Mouse (Mus musculus): ENCODE results near the gene Tomm40l.

The Tomm40l gene

DNA sequence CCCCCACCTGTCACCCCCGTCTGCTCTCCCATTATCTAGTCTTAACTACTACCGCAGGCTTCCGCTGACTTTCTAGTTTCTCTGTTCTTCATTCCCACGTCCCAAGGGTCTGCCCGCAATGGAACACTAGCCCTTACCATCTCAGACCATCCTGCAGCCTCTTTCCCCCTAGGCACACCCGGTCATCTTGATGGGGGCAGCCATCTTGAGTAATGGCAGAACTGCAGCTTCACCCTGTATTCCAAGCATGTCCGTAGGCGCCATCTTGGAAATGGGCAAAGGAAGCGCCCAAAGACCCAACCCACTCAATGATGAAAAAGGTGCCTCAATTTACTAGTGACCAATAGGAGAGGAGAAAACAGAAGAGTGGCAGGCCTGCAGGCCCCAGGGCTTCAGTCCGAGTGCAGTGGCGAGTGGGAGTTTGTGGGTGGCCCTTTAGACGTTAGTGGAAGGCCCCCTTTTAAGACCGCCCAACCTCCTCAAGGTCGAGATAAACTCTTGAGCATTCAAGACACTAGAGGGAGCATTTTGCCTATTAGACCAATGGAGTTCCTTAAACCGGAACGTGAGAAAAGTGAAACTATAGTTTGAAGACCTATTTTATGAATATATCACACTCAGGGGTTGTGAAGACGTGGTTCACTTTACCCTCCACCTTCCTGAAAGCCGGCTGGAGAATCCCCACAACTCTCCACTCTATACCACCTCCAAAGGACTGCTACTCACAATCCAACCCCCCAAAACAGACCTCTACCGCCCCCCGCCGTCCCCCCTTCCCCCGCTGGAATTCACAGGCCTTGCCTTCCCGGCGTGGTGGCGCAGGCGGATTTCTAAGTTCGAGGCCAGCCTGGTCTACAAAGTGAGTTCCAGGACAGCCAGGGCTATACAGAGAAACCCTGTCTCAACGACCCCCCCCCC is at the start of gene Tomm40l:
TSS of gene Tomm40l (minus strand) at position 277 of the 918 bp plus-strand sequence.
- DNase-seq (ENCODE audit: low spot score in 2 of 2) = peak; percentile 69 to 78

DNA sequence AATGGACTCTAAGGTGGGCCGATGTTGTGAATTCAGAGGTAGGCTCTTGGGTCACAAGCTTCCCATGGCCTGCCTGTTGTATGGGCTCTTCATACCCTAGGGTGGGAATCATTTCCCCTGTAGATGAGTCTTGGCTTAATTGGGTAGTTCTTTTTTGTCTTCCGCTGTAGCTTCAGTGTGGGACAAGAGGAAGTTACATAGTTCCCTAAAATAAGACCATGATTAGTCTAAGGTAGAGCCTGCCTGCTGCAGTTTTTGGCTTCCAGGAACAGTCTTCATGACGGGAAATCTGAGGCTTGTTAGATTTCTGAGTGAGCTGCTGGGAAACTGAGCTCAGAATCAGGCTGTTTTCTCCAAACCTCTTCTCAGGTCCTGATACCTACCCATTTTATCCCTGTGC is 49.8 kb upstream of the Tomm40l start:
- DNase-seq (ENCODE audit: low spot score in 2 of 2) = no peak

DNA sequence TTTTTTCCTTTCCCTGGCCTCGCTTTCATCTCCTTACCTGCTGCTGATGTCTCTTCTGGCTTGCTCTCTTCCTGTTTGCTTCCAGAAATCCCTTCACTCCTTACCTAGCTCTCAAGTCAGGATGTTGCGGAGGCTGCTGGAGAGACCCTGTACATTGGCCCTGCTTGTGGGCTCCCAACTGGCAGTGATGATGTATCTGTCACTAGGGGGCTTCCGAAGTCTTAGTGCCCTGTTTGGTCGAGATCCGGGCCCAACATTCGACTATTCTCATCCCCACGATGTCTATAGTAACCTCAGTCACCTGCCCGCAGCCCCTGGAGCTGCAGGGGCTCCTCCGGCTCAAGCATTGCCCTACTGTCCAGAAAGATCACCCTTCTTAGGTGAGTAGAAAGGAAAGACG is 49.3 kb upstream of the Tomm40l start:
- DNase-seq (ENCODE audit: low spot score in 2 of 2) = no peak

DNA sequence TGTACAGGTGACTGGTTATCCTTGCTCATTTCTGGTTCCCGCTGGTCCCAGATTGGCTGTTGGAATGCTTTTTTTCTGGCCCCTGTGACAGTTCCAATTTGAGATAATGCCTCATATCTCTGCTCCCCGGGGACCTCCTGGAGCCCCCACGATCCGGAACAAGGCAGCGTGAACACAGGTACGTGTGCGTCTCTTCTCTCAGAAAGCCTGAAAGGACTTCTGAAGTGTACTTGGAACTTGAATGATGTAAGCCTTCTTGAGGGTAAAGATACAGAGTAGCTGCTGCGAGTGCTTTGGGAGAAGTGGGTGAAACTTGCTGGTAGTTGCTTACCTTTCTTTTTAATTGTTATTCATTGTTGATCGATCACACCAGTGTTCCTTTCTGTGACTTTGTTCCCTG is 48.9 kb upstream of the Tomm40l start:
- no peak for DNase-seq (ENCODE audit: low spot score in 2 of 2)

DNA sequence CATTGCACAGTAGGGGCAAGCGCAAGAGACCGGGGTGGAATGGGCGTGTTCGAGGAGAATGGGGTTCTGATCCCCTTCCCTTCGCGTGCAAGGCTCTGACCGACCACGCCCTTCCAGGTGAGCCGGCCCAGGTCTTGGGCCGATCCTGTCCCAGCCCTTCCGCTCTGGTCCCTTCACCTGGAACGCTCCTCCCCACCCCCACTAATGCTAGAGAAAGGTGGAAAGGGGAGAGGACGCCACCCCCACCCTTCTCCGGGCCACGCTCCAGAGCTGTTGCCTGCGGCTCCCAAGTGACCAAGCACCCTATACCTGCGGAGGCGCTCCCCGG is 48.2 kb upstream of the Tomm40l start:
- no peak for DNase-seq (ENCODE audit: low spot score in 2 of 2)

DNA sequence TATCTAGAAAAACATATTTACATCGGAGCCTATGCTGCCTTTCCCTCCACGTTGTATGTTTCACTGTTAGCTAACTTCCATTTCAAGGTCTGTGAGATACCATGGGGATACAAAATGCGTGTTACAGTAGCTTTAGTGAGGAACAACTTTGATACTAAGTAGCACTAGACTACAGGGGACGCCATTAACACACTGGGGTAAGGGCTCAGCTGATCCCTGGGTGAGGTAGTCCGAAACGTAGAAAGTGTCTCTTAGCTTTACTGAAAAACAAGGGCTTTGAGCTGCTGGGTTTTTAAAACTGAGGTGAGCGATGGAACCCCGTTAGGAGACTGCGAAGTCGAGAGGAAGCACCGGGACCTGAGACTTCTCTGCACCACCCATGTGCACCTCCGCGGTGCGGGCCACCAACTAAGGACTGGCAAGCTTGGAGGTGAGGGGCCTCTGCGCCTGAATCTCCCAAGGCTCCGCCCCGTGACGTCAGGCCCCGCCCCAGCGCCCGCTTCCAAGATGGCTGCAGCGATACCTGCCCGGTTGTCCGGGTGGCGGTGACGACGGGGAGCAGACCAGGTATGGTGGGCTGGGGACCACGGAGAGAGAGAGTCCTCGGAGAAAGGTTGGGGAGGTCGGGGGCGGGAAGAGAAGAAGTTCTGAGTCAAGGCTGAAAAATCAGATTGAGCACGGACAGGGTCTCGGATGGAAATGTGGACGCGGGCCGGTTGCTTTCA is 47.7 kb upstream of the Tomm40l start, which contains the start of gene B4galt3:
TSS of gene B4galt3 (plus strand) at position 481 of the 725 bp plus-strand sequence.
- DNase-seq (ENCODE audit: low spot score in 2 of 2) = peak; percentile 98 to 99

DNA sequence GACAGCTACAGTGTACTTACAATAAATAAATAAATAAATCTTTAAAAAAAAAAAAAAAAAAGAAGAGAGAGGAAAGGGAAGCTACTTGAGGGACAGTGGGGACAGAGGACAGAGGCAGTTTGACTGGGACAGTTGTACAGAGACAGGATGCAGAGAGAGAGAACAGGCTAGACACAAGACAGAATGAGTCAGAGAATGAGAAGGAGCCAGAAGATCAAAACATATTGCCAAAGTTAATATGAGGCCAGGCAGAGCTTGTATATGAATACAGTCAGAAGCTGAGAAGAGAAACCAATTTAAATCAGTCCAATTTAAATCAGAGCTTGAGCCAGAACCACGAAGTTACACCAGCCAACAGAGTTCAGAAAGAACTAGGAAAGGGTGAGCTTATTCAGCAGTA is 46.0 kb upstream of the Tomm40l start:
- no peak for DNase-seq (ENCODE audit: low spot score in 2 of 2)

DNA sequence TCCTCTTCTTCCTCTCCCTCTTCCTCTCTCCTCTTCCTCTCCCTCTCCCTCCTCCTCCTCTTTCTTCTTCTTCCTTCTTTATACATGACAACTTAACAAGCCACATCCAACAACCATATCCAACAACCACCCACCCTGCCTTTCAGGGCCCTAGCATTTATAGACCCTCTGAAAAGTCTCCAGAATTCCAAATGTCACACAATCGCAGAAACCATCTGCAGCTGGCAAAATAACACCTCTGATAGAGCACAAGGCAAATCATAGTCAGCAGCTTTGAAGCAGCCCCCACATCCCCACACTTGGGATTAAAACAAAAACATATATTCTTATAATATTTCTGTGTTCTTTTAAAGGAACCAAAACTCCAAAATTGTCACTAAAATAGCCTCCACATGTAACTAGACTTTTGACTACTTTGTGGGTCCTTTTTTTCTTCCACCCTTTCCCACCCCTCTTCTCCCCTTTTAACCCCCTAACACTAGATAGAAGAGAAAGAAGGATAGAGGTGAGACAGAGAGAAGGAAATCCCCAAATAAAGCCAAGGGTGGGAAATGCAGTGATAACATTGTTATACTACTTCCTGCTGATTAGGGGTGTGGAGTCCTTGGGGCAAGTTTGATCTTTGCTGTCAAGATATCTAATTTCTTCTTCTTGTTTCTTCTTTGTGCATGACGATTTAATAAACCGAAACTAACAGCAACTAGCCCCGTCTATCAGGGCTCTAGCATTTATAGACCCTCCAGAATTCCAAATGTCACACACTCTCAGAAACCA is 43.8 kb upstream of the Tomm40l start:
- DNase-seq (ENCODE audit: low spot score in 2 of 2) = no peak

DNA sequence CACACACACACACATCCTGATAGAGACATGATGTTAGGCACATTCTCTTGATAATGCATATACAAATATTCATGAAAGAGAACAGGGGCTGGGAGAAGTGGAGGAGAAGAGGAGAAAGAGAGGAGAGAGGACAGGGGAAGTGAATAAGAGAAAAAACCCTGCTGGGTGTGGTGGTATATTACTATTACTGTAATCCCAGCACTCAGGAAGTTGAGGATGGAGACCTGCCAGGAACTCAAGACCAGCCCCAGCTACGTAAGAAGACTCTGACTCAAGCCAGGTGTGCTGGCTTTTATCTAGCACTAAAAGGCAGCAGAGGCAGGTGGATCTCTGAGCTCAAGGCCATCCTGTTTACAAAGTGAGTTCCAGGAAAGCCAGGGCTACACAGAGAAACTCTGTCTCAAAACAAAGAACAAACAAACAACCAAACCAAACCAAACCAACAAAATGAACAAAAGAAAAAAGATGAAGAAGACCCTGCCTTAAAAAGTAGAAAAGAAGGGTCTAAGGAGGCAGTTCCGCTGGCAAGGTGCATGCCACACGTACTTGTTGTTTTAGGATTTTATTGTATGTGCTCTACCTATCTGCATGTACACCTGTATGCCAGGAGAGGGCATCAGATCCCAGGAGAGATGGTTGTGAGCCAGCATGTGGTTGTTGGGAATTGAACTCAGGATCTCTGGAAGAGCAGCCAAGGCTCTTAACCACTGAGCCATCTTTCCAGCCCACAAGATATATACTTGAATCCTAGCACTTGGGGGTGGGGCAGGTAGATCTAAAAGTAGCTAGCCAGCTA is 41.5 kb upstream of the Tomm40l start:
- DNase-seq (ENCODE audit: low spot score in 2 of 2) = no peak

DNA sequence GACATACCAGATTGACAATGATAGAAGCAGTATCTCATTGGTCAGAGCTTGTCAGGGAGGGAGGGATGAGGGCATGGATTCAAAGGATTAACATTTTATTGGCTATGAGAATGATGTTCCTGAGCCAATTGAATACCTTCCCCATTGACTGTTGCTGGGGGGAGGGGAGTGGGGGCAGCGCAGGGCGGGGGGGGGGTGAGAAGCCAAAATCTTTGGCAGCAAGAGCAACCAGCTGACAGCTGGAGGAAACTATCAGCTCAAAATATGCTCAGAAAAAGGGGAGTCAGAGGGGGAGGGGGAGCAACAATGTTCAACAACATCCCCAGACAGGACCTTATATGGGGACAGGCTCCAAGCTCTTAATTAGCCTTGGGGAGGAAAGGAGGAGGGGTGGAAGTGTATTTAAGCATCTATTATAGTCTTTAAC is 40.9 kb upstream of the Tomm40l start:
- no peak for DNase-seq (ENCODE audit: low spot score in 2 of 2)

DNA sequence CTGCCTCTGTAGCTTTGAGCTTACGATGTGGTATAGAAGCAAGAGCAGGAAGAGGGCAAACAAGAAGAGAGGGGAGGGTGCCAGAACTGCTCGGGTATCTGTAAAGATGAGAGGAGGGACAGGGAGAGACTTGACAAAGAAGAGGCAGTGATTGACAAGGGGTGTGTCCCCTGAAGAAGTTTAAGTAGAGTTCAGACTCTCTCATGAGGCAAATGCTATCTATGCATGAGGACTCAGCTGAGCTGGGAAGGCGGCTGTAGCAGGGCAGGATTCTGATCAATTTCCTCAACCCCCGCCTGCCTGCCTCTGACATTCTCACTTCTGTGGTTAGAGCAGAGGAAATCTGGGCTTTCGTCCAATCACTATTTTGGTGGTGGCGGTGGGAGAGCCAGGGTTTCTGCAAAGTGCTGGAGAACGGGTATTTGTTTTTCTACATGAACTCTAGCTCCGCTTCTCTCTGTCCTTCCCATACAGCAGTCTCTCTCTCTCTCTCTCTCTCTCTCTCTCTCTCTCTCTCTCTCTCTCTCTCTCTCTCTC is 40.3 kb upstream of the Tomm40l start:
- DNase-seq (ENCODE audit: low spot score in 2 of 2) = no peak

DNA sequence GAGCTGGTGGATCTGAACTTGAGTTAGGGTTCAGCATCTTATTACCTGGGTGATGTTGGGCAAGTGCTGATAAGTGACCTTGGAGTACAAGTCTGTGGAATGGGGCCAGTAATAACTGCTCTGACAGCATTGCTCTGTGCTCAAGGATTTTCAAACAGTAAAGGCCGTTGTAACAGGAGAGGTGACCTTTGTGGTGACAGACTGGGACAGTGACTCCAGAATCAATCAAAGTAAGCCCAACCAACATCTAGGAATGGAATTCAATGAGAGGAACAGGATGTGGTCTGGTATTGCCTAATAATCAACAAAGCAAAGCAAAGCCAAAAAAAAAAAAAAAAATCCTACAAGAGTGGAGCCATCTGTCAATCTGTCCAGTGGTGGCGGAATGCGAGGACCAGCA is 38.0 kb upstream of the Tomm40l start:
- DNase-seq (ENCODE audit: low spot score in 2 of 2) = no peak

DNA sequence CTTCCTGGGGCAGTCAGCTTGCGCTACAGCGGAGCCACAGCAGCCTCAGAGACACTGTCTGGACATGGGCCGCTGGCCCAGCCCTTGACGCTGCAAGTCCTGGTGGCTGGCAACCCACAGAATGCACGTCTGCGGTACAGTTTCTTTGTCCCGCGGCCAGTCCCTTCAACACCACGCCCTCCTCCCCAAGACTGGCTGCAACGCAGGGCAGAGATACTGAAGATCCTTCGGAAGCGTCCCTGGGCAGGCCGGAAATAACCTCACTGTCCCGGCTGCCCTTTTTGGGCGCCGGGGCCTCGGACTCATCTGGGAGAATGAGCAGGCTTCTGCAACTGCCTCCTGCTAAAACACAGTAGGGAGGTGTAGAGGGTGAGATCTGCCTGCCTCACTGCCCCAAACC is 36.6 kb upstream of the Tomm40l start:
- DNase-seq (ENCODE audit: low spot score in 2 of 2) = no peak

DNA sequence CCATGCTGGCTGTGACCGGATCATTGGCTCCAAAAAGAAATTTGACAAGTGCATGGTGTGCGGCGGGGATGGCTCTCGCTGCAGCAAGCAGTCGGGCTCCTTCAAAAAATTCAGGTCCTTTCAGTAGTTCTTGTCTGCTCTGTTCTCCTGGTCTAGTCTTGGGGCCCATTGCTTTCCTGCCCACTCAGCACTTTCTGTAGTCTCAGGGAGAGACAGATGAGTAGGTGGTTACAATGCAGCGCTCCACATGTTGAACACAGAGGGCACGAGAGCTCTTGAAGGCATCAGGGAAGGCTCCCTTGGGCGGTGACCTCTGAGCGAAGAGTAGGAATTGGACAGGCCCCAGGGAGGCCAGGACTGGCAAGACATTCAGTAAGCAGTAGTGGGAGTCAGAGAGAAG is 35.5 kb upstream of the Tomm40l start:
- no peak for DNase-seq (ENCODE audit: low spot score in 2 of 2)

DNA sequence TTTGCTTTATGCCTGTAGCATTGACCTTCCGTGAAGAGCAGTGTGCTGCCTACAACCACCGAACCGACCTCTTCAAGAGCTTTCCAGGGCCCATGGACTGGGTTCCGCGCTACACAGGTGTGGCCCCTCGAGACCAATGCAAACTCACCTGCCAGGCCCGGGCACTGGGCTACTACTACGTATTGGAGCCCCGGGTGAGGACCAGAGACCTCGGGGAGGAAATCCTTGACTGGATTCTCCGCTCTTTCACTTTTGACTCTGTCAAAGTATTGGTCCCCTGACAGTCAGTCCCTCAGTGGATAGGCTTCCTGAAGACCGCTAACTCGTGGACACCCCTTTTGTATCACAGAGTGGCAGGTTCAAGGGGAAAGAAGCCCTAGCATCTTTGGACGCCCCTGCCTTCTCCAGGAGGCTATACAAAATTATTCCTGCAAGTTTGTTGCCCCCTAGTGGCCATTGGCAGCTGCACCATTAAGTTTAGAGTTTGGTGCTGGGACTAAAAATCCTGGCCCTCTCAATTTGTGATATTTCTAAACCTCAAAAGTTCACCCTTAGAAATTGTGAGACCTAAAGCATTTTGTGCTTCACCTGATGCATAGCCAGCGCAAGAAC is 34.7 kb upstream of the Tomm40l start:
- peak in 1 of 2 experiments; percentile 63 for DNase-seq (ENCODE audit: low spot score in 2 of 2)

DNA sequence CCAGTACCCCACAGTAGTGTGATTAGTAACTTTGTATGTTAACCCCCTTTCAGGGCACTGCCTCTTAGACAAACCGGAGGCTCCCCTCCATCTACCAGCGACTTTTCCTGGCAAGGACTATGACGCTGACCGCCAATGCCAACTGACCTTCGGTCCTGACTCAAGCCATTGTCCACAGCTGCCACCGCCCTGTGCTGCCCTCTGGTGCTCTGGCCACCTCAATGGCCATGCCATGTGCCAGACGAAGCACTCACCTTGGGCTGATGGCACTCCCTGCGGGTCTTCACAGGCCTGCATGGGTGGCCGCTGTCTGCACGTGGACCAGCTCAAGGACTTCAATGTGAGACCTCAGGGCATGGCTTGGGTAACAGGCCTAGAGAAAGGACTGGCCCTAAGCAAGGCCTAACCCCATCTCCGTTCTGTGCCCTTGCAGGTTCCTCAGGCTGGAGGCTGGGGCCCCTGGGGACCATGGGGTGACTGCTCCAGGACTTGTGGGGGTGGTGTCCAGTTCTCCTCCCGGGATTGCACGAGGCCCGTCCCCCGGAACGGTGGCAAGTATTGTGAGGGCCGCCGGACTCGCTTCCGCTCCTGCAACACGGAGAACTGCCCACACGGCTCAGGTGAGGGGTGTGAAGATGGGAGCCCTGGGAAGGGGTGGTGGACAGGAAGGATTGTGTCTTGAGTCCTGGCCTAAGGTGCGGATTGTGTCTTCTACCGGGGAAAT is 33.9 kb upstream of the Tomm40l start:
- DNase-seq (ENCODE audit: low spot score in 2 of 2) = no peak

DNA sequence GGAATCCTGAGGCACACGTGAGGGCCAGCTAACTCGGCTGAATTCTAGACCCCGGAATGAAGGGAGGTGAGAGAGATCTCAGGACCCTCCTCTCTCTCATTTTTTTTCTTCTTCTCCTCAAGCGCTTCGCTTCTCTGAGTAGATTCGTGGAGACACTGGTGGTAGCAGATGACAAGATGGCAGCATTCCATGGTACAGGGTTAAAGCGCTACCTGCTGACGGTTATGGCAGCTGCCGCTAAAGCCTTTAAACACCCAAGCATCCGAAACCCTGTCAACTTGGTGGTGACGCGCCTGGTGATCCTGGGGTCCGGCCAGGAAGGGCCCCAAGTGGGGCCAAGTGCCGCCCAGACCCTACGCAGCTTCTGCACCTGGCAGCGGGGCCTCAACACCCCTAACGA is 30.1 kb upstream of the Tomm40l start:
- no peak for DNase-seq (ENCODE audit: low spot score in 2 of 2)

DNA sequence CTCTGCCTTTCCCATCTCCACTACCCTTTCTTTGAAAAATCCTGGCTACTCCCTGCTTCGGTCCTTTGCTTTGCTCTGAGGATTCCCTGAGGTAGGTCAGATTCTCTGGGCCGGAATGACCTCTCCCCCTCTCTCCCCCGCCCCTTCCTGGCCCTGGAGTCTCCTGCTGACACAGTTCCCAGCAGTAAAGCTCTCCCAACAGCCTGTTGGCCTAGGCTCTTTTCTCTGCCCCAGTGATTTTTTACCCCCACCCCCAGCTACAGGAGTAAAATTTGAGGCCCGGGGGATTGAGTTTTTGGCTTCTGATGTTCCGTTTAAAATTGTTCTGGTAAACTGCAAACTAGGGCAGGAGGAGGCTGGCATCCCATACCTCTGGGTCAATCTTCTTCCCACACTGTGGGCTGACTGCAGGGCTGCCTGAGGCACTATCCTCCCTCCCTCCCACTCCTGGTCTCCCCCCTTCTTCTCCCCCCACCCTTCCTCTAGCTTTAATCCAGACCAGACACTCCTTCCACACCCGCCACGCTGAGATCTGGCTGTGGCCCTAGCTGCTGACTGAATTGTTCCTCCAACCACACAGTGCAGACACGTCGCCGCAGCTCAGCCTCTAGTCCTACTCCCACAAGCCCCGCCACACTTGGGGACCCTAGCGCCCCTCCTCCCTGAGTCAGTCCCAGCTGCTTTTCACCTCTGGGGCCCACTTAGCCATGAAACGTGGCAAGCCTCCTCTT is 29.4 kb upstream of the Tomm40l start:
- no peak for DNase-seq (ENCODE audit: low spot score in 2 of 2)

Data from spleen, postnatal 14 days (tissue).